Mouse (Mus musculus): ENCODE data around the gene D130043K22Rik. TPM values are rescaled to one million over a fixed set of nuclear protein-coding genes. Genes with fewer than 3 reads are reported as not detected.
"Not testable (repeated sequence)": the region's sequence is repeated elsewhere in the genome, so short reads cannot be mapped to it uniquely, and the experiment has no call there.

D130043K22Rik gene
- total RNA-seq, 4 experiments from 2014 or later, result 0.67 to 2.9 (median 1.6) TPM

GRCm38 (mm10) chr13:24832131-24832810 lies 12.7 kb upstream of the D130043K22Rik start:
- no peak for DNase-seq

DNA sequence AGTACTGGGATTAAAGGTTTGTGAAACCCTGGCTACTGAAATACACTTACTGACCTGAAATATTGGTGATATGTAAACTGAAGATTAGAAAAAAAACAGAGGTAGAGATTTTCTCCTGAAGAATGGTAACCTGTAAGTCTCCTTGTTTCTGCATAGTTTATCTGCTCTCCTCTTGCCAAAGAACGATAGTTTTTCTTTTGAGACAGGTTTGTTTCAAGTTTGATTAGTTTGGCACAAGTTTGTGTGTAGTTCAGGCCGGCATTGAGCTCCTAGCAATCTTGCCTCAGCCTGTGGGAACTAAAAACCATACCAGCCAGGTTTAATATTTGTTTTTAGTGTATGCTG lies 12.2 kb upstream of the D130043K22Rik start:
- no peak for DNase-seq

- not testable (repeated sequence) for DNase-seq
Observed at GRCm38 (mm10) chr13:24837765-24838164, 7.2 kb upstream of the D130043K22Rik start.

GRCm38 (mm10) chr13:24839831-24840230 lies 5.1 kb upstream of the D130043K22Rik start:
- no peak for DNase-seq

GRCm38 (mm10) chr13:24841702-24842101 lies 3.2 kb upstream of the D130043K22Rik start:
- DNase-seq, result no peak

DNA sequence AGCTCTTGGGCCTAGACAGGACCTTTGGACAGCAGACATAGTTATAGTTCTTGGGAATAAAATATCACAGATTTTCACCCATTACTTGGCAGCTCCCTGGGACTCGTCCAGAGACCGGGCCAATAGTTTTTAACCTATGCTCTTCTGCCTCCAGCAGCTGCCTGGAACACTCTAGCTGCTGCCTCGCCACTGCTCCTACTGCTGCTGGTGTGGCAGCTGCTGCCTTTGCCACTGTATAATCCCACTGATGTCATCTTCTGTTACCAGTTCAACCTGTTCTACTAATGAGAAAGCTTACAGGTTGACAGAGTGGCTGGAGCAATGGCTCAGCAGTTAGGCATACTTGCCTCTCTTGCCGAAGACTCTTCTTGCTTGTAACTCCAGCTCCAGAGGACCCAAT lies 4.4 kb downstream of the D130043K22Rik start:
- DNase-seq, result no peak

DNA sequence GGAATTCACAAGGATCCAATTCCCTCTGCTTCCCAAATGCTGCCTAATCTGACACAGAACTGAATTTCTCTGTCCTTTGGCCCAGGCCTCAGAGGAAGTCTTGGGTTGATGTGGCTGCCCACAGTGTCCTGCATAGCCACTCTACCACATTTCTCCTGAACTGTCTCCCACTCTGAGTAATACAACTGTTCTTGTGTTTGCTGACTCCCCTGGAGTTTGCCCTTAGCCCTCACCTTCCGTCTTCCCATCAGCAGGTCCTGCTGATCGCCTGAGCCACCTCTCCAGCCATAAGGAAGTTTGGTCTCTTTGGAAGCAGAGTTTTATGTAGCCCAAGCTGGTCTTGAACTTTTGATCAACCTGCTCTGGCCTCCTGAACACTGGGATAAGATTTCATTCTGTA lies 7.1 kb downstream of the D130043K22Rik start:
- no peak for DNase-seq

- DNase-seq, result no peak
Observed at GRCm38 (mm10) chr13:24852570-24852969, 7.6 kb downstream of the D130043K22Rik start.

DNA sequence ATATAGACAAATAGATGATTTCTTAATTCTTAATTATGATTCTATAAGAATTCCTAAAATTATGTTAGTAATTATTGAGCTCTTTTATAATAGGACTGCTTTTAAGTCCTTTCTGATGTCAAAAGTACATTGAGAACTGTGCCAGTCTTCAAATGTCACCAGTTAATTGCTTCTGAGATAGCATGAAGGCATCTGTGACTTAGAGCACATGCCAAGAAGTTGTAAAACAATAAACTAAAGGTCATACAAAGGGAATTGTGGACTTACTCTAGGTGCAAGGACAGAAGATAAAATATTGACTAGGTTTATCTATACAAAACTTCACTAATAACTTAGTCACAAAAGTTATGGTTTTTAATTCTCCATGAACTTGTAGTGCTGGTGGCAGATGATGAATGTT lies 14.2 kb downstream of the D130043K22Rik start:
- DNase-seq, result no peak

DNA sequence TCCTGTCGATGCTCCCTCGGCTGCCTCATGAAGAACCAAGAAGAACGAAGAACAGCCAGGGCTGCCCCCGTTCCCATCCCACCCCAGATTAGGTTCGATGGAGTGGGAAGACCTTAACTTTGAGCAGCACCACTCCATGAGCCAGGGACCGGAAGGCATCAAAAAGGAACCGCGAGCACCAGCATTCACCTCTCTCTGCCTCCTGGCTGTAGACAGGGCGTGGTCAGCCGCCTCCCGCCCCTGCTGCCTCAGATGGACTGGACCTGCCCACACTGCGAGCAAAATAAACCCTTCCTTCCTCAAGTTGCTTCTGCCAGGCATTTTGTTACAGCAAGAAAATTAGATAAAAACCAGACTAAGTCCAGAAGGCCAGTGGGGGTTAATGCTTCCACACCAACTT lies 16.1 kb downstream of the D130043K22Rik start:
- DNase-seq, result no peak

DNA sequence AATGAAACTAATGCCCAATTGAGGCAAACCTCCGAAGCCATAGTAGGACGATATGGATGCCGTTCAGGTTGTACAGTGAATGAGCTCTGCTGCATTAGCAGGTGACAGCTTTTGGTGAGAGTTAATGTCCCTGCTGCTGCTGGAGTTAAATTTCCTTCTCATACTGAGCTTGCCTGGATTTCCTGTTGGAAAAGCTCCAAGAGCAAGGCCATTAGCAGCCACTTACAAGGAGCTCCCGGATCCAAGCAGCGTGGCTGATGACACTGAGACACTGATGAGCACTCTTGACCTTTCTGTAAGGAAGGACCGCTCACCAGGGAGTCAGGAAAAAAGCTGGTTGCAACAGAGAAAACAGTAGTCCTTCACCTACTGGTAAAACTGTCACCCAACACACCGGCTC lies 17.1 kb downstream of the D130043K22Rik start:
- DNase-seq, result no peak

- peak; percentile 21 for DNase-seq
Observed at GRCm38 (mm10) chr13:24862520-24862919, 17.6 kb downstream of the D130043K22Rik start.

DNA sequence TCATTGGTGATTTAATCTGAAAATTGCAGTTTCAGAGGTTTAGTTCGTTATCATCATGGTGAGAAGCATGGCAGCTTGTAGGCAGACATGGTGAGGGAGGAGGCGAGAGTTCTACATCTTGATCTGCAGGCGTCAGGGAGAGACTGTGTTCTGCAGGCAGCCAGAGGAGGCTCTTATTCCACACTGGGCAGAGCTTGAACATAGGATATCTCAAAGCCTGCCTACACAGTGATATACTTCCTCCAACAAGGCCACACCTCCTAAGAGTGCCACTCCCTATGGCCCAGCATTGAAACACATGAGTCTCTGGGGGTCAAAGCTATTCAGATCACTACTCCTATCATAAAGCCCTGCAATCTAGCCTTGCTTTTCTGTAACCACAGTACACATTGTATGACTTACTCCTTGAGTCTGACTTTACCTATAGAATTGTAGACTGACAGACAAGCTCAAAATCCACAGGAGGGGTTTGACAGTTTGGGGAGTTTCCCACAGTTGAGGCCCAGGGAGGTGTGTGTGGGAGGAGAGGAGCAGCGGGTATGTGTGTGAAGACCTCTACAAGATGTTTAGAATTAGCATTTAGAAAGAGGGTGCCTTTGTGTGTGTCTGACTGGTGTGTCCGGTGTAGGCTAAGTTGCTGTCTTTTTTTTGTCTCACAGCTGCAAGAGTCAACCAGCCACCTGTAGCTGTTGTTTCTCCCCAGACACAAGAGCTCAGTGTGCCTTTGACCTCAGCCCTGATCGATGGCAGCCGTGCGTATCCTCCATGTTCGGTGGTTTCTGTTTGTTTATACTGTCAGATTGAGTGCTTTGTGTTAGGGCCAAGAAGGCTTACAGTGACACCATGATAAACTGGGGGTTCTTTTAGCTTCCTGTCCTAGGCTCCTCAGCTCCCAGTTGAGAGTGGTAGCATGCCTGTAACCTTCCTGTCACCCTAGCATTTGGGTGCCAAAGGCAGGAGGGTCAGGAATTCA lies 21.8 kb downstream of the D130043K22Rik start:
- DNase-seq, result no peak

- no peak for DNase-seq
Observed at GRCm38 (mm10) chr13:24867789-24868188, 22.9 kb downstream of the D130043K22Rik start.

- no peak for DNase-seq
Observed at GRCm38 (mm10) chr13:24868233-24868632, 23.3 kb downstream of the D130043K22Rik start.

GRCm38 (mm10) chr13:24879359-24880040 lies 34.6 kb downstream of the D130043K22Rik start:
- DNase-seq, result no peak

DNA sequence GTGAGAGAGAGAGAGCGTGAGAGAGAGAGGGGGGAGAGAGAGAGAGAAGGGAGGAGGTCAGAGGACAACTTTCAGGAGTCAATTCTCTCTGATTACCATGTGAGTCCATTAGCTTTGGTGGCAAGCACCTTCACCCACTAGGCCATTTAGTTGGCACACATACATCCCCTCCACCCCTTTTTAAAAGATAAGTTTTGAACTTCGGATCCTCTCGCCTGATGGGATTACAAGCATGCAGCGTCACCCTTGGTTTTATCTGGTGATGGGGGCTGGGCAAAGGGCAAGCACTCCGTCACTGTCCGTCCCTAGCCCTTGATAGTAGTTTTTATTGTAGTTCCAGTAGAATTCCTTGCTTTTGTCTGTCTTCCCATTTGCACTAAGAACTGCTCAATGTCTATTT lies 35.3 kb downstream of the D130043K22Rik start:
- no peak for DNase-seq

DNA sequence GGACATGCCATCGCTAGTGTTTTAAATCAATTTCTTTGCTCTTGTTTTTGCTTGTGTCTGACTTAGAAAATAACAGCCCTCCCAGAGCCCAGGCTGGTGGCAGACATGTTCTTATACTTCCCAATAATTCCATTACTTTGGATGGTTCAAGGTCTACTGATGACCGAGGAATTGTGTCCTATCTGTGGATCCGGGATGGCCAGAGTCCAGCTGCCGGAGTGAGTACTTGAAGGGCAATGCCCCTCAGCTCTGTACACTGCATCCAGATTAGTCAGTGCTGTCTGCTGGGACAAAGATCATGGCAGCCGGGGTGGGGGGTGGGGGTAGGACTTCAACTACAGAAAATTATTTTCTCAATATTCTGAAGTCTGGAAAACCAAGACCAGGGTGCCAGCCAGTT lies 35.8 kb downstream of the D130043K22Rik start:
- DNase-seq, result no peak

GRCm38 (mm10) chr13:24882411-24882810 lies 37.5 kb downstream of the D130043K22Rik start:
- DNase-seq, result no peak

- no peak for DNase-seq
Observed at GRCm38 (mm10) chr13:24889554-24889953, 44.6 kb downstream of the D130043K22Rik start.

DNA sequence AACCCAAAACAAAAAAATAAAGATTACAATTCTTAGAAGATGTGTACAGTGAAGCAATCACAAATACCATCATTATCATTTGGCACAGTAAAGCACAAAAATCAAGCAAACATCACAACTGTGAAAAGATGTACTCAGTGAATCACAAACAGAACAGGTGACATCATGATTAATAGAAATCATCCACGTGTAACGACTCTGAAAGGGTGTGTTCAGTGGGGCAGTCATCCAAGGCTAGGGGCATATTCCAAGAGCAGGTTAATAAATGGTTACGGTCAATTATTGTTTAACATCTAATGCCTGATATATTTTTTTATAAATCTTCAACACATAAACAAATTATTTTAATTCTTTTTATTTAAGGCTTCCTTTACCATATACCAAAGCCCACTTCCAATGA lies 47.6 kb downstream of the D130043K22Rik start:
- no peak for DNase-seq

DNA sequence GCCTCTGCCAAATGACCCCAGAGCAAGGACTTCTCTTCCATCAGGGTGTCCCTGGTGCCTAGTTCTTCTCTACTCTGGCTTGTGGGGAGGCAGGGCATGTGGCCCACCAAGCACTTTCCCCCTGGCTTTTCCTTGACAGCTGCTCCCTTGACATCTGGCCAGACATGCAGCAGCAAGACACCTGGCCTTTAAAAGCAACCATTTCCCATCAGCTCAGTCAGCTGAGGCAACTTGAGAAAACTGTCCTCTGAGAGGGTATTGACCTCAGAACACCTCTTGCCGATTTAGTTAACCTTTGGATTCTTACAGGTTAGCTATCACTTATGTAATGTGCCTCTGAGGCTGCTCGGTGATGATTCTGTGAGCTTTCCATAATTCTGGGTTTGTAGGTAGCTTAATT lies 48.9 kb downstream of the D130043K22Rik start:
- DNase-seq, result no peak

DNA sequence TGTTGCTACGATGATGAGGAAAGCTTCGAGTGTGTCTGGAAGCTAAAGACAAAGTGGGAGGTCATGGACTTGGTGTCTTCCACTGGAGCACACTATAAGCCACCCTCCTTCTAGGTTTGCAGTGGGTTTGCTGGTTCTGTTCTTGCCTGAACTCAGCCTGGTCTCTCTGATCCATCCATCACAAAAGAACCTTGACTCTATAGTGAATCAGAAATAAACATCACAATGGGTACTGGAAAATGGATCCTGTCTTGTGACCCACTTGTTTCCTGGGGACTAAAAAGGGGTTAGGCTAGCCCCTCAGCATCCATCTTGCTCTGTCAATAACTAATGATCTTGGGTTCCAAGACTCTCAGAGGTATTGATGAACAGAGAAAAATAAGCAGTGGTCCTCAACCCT lies 57.0 kb downstream of the D130043K22Rik start:
- no peak for DNase-seq
